Mouse (Mus musculus) thymus, postnatal 36 days (tissue): ENCODE results near the gene Msmp.
"Not testable (repeated sequence)": the region's sequence is repeated elsewhere in the genome, so short reads cannot be mapped to it uniquely, and the experiment has no call there.

Experiments used
- DNase-seq, 2 experiments: peaks; one replicate each; pipeline ENCODE4 v3.0.0; 2022; ENCODE audit warnings: mixed read lengths in 2 of 2

Msmp gene

GRCm38 (mm10) chr4:43560976-43561375 lies 23.3 kb downstream of the Msmp start:
- no peak for DNase-seq

DNA sequence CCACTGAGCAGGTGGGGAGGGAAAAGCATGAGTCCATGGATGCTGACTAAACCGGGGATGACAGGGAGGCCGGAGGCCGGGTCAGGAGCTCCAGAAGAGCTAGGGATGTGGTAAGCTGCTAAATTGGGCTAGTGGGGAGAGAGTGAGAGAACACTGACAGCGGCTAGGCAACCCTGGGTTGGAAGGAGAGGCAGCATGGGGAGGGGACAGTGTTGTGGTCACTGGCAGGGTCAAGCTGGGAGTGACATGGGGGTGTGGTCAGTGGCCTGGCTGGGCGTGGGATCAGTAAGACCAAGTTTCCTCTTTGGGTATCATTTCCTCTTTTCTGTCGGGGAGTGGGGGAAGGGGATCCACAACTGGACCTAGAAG lies 24.1 kb downstream of the Msmp start:
- DNase-seq: peak; percentile 16 to 42

DNA sequence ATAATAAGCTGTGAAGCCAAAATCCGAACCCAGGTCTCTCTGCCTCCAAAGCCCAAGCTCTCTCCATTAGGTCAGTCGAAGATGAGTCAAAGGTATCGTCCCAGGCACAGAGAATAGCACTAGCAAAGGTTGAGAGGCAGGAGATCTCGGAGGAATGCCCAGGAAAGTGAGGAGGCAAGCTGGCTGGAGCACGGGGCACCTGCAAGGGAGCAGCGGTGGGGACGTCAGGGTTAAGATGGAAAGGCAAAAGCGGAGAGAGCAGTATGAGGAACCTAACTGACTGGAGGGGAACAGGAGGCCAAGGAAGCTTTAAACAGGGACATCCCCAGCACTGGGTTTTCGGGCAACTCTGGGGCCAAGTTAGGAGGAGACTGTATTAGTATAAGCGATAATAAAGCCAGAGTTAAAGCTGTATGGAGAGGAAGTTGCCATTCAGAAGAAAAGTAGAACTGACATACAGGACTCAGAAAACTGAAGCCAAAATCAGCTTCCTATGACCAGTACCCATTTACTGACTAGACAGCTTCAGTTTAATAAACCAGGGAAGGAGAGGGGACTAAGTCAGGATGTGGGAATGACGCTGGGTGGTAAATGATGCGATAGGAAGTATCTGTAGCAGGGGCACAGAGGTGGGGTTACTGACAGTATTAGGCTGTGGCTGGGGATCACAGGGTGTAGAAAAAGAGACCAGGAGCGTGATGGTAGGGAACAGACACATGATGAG lies 24.6 kb downstream of the Msmp start:
- DNase-seq: no peak

DNA sequence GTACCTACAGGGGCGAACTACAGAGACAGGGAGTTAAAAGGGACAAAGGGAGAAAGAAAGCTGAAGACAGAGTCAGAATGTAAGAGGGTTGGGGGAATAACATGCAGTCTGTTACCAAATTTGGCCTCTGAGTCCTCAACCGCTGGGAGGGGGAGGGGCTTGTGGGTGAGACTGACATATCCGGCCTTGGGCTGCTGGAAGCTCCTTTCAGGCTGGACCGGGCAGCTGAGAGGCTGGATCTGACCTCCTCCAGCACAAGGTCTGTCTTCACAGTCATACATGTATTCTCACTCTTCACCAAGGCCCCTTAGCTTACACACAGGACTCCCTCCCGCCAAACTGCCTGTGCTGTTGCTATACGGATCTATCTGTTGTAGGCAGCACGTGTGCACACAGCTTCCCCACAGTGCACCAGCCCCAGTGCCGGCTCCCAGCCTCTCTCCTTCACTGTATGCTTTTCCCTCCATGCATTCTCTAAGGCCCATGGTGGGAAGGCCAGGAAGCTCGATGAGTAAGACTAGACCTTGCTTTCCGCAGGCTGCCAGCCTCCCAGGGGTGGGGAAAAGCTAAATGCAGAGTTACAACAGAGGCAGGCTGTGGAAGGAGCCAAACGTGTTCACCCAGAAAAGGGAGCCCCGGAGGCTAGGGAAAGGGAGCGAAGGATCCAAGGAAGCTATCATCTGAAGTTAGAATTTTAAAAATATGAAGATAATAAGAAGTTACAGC lies 25.5 kb downstream of the Msmp start:
- peak; percentile 71 to 74 for DNase-seq

GRCm38 (mm10) chr4:43558028-43558630 lies 26.2 kb downstream of the Msmp start:
- no peak for DNase-seq

GRCm38 (mm10) chr4:43555926-43556325 lies 28.4 kb downstream of the Msmp start:
- DNase-seq: no peak

GRCm38 (mm10) chr4:43553891-43554290 lies 30.4 kb downstream of the Msmp start:
- DNase-seq: no peak

DNA sequence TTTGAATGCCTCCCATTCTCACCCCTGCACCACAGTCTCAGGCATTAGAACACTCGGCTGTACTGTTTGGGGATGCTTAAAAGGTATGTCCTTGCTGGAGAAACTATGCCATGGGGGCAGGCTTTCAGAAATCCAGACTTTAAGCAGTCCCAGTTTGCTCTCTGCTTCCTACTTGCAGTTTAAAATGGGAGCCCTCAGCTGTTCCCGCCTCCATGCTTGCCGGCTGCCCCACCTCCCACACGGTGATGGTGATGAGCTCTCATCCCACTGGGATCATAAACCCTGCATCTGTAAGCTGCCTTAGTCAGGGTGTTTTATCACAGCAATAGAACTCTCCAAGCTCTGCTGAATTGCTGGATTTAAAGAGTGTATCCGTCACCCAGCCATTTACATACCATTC lies 31.9 kb downstream of the Msmp start:
- DNase-seq: no peak

- DNase-seq: not testable (repeated sequence)
These were observed 32.4 kb downstream of the Msmp start for GRCm38 (mm10) chr4:43551854-43552253.

DNA sequence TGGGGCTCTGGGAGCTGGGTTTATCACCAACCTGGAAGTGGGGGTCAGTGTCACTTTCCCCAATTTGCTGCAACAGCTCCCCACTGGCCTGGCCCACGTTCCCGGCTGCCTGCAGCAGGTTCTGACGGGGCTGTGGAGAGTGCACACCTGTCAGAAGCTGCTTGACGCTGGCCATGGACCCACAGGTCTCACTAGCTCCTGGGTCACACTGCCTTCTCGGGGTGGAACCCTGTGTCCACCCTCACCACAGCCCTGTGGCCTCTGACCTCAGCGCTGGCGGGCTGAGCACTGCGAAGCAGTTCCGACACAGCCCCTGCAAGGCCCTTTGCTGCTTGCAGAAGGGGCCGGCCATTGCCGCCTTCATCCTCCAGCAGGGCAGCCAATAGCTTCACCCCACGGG lies 35.2 kb downstream of the Msmp start:
- no peak for DNase-seq

DNA sequence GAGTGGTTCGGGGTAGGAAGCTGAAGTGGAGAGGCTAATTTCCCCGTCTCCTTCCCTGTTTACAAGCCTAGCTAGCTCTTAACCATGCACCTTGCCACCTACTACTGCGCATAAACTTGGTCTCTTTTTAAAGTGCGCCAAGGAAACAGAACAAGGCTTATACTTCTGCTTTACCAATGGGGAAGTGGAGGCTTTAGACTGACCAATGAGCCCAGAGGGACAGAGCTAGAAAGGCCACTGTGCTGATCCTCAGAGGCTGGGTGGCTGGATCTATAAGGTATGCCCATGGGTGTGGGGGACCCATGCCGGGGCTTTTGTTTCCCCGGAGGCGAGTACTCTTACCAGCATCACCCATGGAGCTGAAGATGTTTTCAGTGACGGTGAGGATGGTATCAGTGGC lies 37.1 kb downstream of the Msmp start:
- no peak for DNase-seq

DNA sequence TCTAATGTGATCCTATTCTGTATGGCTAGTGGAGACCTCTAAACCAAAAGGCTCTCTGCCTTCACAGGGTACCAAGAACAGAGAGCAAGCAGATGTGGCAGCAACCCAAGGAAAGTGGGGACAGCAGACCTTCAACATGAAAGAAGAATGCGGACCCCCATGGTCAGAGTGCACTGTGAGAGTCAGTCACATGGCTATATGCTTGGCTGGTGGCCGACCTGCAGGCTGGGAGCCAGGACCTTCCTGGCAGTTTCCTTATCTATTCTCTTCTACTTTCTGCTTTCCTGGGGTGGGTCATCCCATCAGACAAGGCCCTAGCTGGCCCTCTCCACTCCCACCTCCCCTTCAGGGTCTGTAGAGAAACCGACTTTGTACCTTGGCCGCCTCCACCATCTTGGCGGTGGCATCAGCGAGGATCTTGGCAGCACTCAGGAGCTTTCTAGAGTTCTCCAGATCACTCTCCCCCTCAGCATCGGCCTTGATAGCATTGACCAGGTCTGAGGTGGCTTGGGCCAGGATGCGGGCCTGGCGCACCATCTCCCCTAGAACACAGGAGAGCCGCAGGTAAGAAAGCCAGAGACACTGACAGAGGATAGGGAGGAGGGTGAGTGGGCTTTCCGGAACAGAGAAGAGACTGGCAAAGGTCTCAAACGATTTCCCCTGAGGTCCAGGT lies 37.8 kb downstream of the Msmp start:
- DNase-seq: no peak

GRCm38 (mm10) chr4:43542044-43542443 lies 42.2 kb downstream of the Msmp start:
- DNase-seq: no peak

- DNase-seq: no peak
These were observed 48.3 kb downstream of the Msmp start for GRCm38 (mm10) chr4:43536031-43536430.

DNA sequence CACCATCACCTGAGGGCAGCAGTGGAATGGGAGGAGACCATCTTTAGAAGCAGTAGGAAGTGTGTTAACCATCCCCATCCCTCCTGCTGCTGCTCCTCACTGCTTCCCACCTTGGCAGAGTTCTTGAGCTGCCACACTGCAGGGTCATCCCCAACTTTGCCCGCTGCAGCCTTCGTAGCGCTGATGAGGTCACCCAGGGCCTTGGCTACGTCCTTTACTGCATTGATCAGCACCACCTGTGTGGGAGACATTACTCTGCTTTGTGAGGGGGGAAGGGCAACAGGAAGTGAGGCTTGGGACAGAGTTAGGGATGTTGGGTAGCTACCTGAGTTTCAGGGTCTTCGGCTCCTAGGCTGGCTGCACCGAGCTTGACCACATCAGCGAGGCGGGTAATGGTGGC lies 48.7 kb downstream of the Msmp start:
- no peak for DNase-seq

DNA sequence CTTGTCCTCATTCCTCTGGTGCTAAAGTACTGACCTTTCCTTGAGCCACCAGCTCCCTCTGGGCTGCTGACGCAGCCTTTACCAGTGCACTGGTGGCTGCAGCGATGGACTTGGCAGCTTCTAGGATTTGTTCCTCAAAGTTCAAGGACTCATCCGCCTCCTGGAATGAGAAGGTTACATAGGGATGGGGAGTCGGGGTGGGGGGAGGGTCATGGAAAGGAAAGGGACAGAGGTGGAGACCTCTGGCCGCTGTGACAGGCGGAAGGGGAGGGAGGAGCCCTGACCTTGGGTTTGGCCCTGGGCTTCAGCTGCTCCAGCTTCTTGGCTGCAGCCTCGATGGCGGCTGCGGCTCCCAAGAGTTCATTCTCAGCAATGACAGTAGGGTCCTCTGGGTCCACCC lies 51.0 kb downstream of the Msmp start:
- no peak for DNase-seq
